Comparison of ENCODE assay signal across 30 mouse cellular contexts in the genomic region with DNA sequence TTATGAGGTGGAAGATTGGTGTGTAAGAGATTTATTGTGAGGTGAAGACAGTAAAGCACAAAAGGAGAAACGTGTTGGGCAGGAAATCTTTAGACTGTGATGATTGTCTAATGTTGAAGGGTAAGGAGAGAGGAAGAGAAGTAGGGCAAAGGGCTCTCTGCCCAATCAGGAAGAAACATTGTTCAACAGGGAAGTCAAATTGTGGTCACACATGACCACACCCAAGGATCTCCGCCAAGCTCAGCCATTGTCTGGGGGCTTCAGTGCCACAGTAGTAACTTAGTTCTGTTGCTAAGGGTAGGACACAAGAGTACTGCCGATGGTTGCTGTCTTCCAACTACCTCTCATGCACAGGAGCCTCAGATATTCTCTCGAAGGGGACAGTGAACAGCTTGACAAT.
DNase-seq lines count a peak whose midpoint lies in the region; ATAC-seq and TF ChIP-seq lines count a peak whose summit lies in the region.
"Had no signal": no experiment of that assay in that cellular context is flagged by ENCODE, and none has a peak within 500 bp of the region (broad histone marks: within the 10 kb centered on the region; RNA-seq: fewer than 3 reads in every experiment).

No protein-coding gene starts in this region.

- no peak for TF ChIP-seq EP300 in heart, adult 2 months (IDR thresholded peaks at IDR 0.05; ENCODE audit: insufficient read depth, low read depth, low read length)

- peak overlapping the region; percentile 10 to 21; a peak in 1 of 4 replicates for H3K27ac ChIP-seq in heart, embryonic 14.5 days (replicated peaks in 1 of 2; ENCODE audit: control insufficient read depth in 1 of 2, insufficient read depth in 1 of 2, low read depth in 2 of 2, low read length in 2 of 2)
- H3K27ac ChIP-seq in heart, adult 2 months = no peak overlapping the region
- H3K27ac ChIP-seq: embryonic facial prominence, embryonic 10.5 days; embryonic facial prominence, embryonic 15.5 days; forebrain, embryonic 12.5 days; hindbrain, embryonic 13.5 days; liver, embryonic 14.5 days; lung, embryonic 15.5 days; neural tube, embryonic 15.5 days had no signal

- ATAC-seq in heart, embryonic 14.5 days (ENCODE audit: insufficient number of reproducible peaks, insufficient read depth, low FRiP score, low read depth) = no peak
- ATAC-seq in megakaryocyte, adult 5-6 weeks (ENCODE audit: poor library complexity, severe bottlenecking) = peak; percentile 80
- ATAC-seq in cerebellum, adult (ENCODE audit: insufficient number of reproducible peaks, low FRiP score, low TSS enrichment) = no peak
- ATAC-seq: intestine, embryonic 16.5 days; Patski had no signal

- TF ChIP-seq POLR2A in heart, adult 2 months (IDR thresholded peaks at IDR 0.05; ENCODE audit: insufficient read depth, low read depth, low read length) = no peak

- H3K79me2 ChIP-seq in heart, adult 2 months (replicated peaks; ENCODE audit: control insufficient read depth, insufficient read depth, low read length) = no peaks in the 10 kb centered on the region

- H3K27me3 ChIP-seq in heart, embryonic 14.5 days (ENCODE audit: control insufficient read depth, insufficient read depth, low read length) = no peaks in the 10 kb centered on the region
- no peaks in the 10 kb centered on the region for H3K27me3 ChIP-seq in heart, adult 2 months (ENCODE audit: control insufficient read depth, insufficient read depth, low read length)
- H3K27me3 ChIP-seq: embryonic facial prominence, embryonic 15.5 days; forebrain, embryonic 12.5 days; heart, embryonic 12.5 days; hindbrain, embryonic 13.5 days; lung, embryonic 15.5 days; neural tube, embryonic 15.5 days; Patski had no signal

- H3K4me2 ChIP-seq in heart, embryonic 14.5 days (ENCODE audit: low read length) = no peak overlapping the region
- H3K4me2 ChIP-seq: embryonic facial prominence, embryonic 15.5 days; forebrain, embryonic 12.5 days; heart, embryonic 12.5 days; hindbrain, embryonic 13.5 days; lung, embryonic 15.5 days; neural tube, embryonic 15.5 days had no signal

- peaks cover 4% of the 10 kb centered on the region in 2 experiments; a peak in 1 of 4 replicates for H3K4me1 ChIP-seq in heart, embryonic 14.5 days (ENCODE audit: control insufficient read depth in 2 of 2, insufficient read depth in 2 of 2, low read length in 2 of 2)
- peaks cover 5% of the 10 kb centered on the region for H3K4me1 ChIP-seq in heart, adult 2 months (ENCODE audit: control insufficient read depth, insufficient read depth, low read length)
- H3K4me1 ChIP-seq: embryonic facial prominence, embryonic 10.5 days; embryonic facial prominence, embryonic 15.5 days; forebrain, embryonic 12.5 days; hindbrain, embryonic 13.5 days; lung, embryonic 15.5 days; neural tube, embryonic 15.5 days had no signal

- H3K9me3 ChIP-seq in heart, embryonic 14.5 days (ENCODE audit: control insufficient read depth, low read length) = no peaks in the 10 kb centered on the region
- H3K9me3 ChIP-seq: embryonic facial prominence, embryonic 10.5 days; embryonic facial prominence, embryonic 15.5 days; forebrain, embryonic 12.5 days; heart, embryonic 12.5 days; hindbrain, embryonic 13.5 days; lung, embryonic 15.5 days; neural tube, embryonic 15.5 days had no signal

- H3K9ac ChIP-seq in heart, embryonic 14.5 days (ENCODE audit: low read length) = no peak overlapping the region
- H3K9ac ChIP-seq in heart, adult 2 months (ENCODE audit: low read depth, low read length) = no peak overlapping the region
- H3K9ac ChIP-seq: embryonic facial prominence, embryonic 15.5 days; forebrain, embryonic 12.5 days; forebrain, postnatal 0 days; heart, embryonic 12.5 days; hindbrain, embryonic 13.5 days; liver, embryonic 14.5 days; lung, embryonic 15.5 days; neural tube, embryonic 15.5 days had no signal

- WGBS in heart, embryonic 14.5 days = 75% methylated on average over 4 of the region's 4 CpGs
- WGBS in heart, adult 2 months = 46% methylated on average over 4 of the region's 4 CpGs

- no peak for DNase-seq in heart, adult 2 months
- peak; percentile 42 for DNase-seq in lung, postnatal 10 days
- DNase-seq in testis, postnatal 10 days (ENCODE audit: low spot score) = no peak
- DNase-seq in gastrocnemius, postnatal 14 days = no peak
- DNase-seq: adrenal gland, postnatal 25 days; cerebellum, adult 18-20 months; cerebellum, postnatal 14 days; heart, postnatal 14 days; kidney, adult 9 months; kidney, postnatal 10 days; layer of hippocampus, adult 9-11 months; liver; midbrain, embryonic 14.5 days; right cerebral cortex, postnatal 25 days; thymus, adult 18-20 months; thymus, postnatal 36 days had no signal

- TF ChIP-seq CTCF in heart, adult 2 months (IDR thresholded peaks at IDR 0.05) = no peak

- intact Hi-C loops in heart, adult 2 months (cut with DNase I) = no loop called here
- intact Hi-C loops in gastrocnemius, postnatal 14 days (cut with DNase I; ENCODE audit: low total_unique reads) = no loop called here

- no peaks in the 10 kb centered on the region for H3K36me3 ChIP-seq in heart, embryonic 14.5 days (ENCODE audit: control insufficient read depth, insufficient read depth, low read length)
- no peaks in the 10 kb centered on the region for H3K36me3 ChIP-seq in heart, adult 2 months (ENCODE audit: control insufficient read depth, insufficient read depth, low read length)
- H3K36me3 ChIP-seq: embryonic facial prominence, embryonic 10.5 days; embryonic facial prominence, embryonic 15.5 days; forebrain, embryonic 12.5 days; heart, embryonic 12.5 days; hindbrain, embryonic 13.5 days; lung, embryonic 15.5 days; neural tube, embryonic 15.5 days had no signal

- H3K4me3 ChIP-seq in heart, embryonic 14.5 days (ENCODE audit: control insufficient read depth in 1 of 2, insufficient read depth in 1 of 2, low read depth in 1 of 2, low read length in 2 of 2) = no peak overlapping the region
- H3K4me3 ChIP-seq in heart, adult 2 months = no peak overlapping the region
- H3K4me3 ChIP-seq: embryonic facial prominence, embryonic 10.5 days; embryonic facial prominence, embryonic 15.5 days; forebrain, embryonic 12.5 days; heart, embryonic 12.5 days; hindbrain, embryonic 13.5 days; lung, embryonic 15.5 days; neural tube, embryonic 15.5 days had no signal
